Mouse (Mus musculus) yolk sac, embryonic 10.5 days (tissue): Measurements from ENCODE around the gene Ash1l.
A peak's percentile ranks its signal among the peaks of the same experiment; 100 is the strongest.

Source experiments
- DNase-seq: peaks from one replicate; pipeline ENCODE4 v3.0.0-alpha.2; 2017; ENCODE audit warnings: low spot score

Gene Ash1l

DNA sequence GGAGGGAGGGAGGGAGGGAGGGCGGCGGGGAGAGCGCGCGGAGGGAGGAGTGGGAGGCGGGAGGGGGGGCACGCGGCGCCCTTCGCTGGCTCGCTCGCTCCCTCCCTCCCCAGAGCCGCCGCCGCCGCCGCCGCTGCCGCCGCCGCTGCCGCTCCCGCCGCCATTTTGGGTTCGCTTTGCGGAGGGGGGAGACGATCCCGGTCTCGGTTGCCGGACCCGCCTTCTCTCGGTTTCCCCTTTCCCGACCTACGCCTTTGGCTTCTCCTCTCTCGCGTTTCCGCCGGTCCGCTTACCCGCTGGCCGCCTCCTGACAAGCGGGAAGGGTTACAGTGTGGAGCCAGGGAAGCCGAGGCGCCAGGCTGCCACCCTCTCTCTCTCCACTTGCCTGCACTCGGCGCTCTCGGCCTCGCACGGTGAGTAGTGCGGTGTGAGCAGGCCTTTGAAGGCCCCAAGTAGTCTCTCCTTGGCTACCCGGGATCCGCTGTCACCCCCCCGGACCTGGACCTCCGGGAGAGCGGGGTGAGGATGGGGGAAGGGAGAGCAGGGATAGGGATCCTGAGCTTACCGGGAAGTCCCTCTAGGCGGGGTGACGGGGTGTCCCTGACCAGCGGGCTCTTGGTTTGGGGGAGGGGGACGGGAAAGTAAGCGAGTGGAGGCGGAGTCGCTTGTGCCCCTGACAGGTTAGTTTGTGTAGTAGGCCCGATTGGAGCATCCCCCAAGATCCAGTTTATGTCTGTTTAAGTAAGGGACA is at the start of gene Ash1l, which contains the start of gene Dap3:
Ash1l (plus strand) TSS at position 47 of the 751 bp plus-strand sequence.
Dap3 (minus strand) TSS at position 606 of the 751 bp plus-strand sequence.
- peak; percentile 88 for DNase-seq

DNA sequence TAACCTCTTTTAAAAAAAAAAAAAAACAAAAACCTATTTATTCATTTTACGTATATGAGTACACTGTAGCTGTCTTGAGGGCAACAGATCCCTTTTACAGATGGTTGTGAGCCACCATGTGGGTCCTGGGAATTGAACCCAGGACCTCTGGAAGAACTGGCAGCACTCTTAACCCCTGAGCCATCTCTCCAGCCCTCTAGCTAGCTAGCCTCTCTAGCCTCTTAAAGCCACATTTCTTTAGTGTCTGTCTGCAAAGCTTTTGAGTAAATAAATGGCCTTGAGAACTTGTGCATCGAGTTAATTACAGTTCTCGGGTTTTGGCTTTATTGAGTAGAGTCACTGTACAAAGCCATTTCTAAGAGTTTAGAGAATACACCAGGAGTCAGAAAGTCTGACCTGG is 45.6 kb upstream of the Ash1l start:
- no peak for DNase-seq

DNA sequence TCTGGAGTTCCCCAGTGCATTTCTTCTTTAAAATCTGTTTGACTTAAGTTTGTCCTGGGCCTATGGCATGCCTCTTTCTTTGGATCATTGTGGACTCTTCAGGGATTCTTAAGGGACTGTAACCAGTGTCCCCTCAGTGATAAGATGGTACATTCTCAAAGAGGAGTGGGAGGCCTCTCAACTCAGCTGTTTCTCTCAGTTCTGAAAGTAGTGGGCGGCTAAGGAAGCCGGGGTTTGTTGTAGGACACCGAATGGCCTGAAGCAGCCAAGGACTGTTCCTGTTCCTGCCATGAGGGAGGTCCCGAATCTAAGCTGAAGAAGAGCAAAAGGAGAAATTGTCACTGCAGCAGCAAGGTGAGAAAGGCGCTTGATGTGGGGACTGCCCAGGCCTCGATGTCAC is 45.2 kb upstream of the Ash1l start:
- no peak for DNase-seq

DNA sequence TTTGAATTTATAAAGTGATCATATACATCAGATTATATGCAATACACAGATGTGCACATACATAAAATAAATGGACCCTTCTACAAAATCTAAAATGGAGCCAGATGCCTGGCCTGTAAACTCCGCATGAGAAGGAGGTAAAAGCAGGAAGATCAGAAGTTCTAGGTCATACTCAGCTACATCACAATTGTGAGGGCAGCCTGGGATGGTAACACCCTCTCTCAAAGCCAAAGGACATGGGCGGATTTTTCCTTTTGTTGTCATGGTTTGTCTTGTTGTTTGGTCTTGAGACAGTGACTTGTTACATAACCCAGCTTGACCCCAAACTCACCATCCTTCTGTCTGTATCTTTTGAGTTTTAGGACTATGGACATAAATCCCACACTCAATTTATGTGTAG is 44.7 kb upstream of the Ash1l start:
- no peak for DNase-seq

DNA sequence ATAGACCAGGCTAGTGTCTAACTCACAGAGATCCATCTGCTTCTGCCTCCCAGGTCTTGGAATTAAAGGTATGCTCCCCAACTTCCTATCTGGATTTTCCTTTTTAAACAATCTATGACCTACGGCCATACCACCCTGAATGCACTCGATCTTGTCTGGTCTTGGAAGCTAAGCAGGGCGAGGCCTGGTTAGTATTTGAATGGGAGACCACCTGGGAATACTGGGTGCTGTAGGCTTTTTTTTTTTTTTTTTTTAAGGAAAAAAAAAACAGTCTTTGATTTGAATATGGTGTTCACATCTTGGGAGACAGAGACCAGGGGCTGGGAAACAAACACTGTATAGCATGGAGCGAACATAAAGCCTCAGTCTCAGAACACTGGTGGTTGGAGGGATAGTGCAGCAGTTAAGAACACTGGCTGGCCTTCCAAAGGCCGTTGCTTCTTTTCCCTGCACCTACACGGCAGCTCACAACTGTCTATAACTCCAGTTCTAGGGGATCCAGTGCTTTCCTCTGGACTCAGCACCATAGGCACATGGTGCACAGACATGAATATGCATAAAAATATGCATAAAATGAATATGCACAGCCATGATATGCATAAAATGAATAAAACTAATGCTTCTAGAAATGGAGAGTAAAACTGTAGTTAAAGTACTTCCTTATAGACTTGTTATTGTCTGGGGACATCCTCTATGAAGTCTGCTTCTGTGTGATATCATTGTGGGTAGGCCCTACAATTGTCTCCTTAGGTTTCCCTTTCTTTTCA is 43.8 kb upstream of the Ash1l start:
- no peak for DNase-seq

DNA sequence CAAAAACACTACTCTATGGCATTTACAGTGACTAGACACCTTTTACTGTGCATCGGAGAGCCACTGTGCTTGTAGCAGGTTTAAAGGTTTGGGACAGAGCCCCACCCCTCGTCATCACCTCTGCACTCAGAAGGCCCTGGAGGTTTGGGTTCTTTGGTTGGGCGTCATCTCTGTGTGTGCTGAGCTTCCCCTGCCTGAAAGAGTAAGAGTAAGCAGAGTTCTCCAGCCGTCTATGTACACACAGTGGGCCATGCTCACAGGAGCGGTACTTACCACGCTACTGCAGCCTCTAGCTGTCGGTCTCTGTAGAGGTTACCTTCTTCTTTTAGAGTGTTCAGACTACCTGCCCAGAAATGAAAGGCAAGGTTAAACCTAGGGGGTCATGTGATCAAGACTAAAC is 37.8 kb upstream of the Ash1l start:
- no peak for DNase-seq

DNA sequence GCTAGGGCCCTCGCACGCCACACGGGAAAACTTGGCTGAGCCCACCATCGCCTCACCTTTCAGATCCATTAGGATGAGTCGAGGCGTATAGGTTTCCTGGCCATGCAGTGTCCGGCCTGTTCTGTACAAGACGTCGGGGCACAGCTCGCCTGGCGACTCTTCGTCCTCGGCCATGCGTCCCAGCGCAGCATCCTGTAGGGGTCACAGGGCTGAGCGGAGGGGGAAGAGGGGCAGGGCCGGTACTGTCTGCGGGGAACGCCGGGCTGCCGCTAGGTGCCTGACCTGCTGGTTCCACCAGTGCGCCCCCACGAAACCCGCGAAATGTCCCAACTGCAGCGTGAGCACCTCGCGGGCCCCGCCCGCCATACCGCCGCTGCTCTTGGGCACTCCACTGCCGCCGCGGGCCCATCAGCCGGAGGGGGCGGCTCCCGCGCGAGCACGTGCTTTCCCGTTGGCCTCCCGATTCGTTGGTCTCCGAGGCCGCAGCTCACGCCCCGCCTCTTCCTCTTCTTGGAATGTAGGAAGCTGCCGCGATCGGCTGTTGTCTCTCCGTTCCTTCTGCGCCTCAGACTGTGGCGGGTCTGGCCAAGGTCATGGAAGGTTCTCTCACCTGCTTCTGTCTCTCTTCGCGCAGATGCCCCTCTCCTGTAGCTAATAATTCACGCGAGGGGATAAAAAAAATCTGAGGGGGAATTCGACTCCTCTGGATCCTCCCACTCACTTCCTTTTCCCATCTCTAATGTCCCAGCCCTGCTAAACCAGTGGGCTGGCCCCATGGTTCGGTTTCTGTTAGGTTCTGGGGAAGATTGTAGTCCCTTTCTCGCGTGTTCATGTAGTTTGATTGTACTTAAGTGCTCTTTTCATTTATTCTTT is 36.7 kb upstream of the Ash1l start, which contains the start of gene Msto1:
Msto1 (minus strand) TSS at position 489 of the 873 bp plus-strand sequence.
- DNase-seq, result peak; percentile 93

DNA sequence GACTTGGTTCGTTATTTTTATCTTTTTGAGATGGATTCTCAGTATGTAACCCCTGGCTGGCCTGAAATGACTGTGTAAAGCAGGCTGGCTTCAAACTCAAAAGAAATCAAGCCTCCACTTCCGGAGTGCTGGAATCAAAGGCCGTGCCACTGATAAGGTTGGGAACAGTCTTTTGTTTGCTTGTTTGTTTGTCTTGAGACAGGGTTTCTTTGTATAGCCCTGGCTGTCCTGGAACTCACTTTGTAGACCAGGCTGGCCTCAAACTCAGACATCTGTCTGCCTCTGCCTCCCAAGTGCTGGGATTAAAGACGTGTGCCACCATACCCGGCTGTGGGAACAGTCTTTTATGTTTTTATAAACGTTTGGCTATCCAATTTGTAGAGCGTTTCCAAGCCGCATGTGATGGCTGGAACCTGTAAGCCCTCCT is 36.0 kb upstream of the Ash1l start:
- DNase-seq, result no peak

DNA sequence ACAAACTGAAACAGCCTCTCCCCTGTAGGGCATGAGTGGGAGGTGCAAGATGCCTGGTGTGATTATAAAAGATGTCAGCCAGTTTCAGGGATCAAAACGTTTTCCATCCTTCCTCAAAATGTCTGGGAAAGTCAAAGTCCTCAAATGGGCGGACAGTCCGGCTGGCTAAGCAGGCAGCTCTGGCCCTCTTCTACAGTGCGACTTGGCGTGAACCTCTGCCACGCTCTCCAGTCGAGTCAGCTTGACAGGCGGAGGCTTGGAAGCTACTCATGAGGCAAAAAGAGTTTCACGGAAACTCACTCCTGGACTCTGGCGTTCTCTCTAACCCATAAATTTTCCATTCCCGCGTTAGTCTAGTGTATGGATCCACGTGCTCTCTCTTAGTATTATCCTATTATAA is 31.4 kb upstream of the Ash1l start:
- DNase-seq, result no peak

DNA sequence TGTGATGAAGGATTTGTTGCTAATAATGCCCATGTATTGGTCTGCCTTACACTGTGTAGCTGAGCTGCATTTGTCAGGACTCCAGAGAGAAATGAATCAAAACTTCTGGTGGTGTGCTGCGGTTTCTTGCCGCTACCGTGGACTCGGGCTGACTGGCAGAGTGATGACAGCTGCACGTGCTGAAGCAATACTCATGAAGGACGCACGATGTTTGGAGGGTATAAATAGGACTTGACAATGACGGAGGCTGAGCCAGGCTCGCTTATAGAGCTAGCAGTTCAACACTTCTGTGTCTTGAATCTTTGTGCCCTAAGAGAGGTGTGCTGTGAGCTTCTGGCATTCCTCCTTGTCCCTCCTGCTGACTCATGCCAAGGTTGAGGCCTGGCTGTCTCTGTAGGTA is 29.0 kb upstream of the Ash1l start:
- DNase-seq, result no peak

DNA sequence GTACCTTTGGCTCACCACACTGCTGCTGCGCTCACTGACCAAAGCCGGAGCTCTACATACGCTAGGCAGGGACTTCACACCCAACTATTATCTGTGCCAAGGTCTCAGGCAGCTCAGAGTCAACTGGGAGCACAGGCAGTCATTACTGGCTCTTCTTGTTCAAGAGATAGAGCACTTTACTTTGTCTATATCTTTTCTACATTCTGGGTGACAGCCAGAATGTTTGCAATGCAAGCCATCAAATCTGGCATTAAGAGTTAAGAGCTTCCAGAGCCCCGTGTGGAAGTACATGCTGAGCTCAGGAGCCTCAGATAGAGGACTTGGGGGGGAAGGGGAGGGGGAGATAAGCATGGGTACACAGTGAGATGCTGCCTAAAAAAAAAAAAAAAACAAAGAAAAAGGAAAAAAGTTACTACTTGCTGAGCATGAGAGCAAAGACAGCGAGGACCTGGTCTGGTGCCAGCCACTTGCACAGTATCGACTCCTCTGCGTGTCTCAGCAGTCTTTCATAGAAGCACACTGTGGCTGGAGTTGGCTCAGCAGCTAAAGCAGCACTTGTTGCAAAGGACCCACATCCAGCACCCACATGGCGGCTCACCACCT is 26.3 kb upstream of the Ash1l start:
- no peak for DNase-seq

DNA sequence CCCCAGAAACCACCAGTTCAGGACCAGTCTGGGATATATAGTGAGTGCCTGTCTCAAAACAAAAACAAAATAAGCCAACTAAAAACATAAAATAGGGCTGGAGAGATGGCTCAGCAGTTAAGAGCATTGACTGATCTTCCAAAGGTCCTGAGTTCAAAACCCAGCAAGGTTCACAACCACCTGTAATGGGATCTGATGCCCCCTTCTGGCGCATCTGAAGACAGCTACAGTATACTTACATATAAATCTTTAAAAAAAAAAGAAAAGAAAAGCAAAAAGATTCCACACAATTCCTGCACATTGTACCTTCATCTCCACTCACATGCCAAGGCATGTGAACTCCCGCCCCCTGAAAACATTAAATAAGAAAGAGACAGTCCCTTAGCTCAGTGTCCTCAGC is 24.8 kb upstream of the Ash1l start:
- DNase-seq, result no peak

DNA sequence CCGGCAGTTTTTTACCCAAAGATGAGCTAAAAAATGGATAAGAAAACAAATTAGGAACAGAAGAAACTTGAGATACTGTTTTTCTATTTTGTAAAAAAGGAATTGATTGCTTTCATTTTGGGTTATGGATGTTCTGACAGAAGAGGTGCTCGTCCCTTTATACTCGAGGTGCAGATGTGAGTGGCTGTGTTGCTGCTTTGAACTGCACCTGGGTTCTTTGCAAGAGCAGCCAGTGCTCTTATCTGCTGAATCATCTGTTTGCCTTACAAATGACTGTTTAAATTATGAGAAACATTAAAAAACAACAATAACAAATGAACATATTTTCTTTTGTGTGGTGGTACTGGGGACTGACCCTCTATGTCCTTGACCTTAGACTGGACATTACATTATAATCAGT is 20.9 kb upstream of the Ash1l start:
- no peak for DNase-seq

DNA sequence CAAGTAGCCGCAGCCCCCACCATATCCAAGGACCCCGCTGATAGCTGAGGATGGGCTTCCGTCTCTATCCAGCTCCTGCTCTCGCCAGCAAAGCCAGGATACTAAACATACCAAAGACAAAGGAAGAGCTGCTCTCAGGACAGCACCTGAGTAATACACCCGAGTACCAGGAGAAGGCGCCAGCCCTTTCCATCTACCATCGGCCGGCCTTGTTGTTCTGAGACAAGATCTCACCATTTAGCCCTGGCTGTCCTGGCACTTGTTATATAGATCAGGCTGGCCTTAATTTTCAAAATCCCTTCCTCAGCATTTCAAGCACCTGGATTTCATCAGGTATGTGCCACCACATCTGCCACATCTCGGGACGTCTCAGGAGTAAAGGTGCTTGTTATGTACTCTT is 11.4 kb upstream of the Ash1l start:
- no peak for DNase-seq

DNA sequence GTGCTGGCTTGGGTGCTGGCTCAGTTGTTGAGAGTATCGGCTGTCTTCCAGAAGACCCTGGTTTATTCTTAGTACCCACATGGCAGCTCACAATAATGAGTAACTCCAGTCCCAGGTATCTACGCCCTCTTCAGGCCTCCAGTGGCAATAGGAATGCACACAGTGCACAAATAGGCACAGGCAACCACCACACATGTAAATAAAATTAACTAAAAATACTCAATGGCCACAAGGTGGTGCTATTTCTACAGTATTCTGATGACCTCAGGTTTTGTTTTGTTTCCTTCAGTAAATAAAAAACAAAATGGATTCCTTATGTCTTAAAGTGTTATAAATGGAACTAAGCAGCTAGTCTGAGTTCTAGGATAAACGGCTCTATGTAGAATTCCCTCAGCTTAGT is 10.7 kb upstream of the Ash1l start:
- no peak for DNase-seq

DNA sequence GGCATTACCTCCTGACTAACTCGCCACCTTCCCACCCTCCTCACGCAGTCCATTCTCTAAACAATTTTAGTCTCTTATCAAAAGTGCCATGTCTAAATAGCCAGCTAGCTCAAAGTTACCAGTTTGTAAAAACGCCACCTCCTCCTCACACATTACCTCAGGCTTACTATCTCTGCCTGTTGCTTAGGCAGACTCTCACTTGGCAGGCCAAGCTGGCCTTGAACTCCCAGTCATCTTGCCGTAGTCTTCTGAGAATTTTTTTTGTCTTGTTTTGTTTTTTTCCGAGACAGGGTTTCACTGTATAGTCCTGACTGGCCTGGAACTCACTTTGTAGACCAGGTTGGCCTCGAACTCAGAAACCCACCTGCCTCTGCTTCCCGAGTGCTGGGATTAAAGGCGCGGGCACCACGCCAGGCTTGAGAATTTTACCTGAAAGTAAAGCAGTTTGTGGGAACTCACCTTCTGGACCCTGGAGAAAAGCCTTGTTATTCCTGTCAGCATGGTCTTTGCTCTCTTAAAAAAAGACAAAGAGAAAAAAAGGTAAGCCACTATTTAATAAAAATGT is 8.0 kb upstream of the Ash1l start:
- DNase-seq, result no peak

DNA sequence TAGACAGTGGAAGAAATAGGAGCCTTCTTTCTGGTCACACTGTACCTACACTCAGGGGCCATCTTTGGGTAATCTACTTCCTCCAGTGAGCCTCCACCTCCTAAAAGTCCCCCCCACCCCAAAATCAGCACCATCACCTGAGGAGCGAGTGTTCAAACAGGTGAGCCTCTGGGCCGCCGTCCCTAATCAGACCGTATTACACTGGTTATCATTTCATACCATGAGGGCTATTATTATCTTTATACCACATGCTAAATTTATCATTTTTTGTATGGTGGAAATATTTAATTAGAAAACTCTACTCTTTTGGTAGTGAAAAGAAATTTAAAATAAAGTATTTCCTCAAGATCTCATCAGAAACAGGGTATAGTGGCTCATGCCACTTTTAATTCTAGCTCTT is 6.3 kb upstream of the Ash1l start:
- DNase-seq, result no peak

DNA sequence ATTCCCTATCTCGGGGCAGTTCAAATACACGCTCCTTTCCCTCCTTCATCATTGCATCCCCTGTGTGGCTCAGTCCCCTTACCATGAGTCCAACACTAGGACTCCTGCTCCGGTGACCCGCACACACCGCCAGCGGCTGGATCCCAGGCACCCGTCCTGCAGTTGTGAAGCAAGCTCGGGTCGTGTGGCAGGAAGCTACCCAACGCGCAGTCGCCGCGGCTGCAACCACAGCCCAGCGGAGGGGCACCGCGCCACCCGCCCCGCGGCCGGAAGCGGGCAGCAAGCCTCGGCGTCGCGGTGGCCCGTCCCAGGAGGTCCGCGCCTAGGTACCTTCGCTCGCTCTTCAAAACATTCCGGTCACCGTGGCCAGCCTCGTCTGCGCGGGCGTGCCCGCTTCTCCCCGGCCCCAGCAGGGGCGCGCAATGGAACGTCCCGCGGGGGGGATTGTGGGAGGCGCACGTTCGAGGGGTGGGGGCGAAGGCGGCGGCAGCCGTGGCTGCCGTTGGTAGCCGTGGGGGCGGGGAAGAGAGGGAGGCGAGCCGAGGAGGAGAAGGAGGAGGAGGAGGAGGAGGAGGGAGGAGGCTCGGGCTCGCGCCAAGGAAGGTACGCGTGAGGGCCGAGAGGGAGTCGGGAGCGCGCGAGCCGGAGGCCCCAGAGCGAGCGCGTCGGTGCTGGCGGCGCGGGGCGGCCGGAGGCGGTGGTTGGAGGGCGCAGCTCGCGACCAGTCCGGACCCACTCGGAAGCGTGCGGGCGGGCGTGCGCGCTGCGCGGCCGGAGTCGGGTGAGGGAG is 441 bp upstream of the Ash1l start:
- DNase-seq, result peak; percentile 98

DNA sequence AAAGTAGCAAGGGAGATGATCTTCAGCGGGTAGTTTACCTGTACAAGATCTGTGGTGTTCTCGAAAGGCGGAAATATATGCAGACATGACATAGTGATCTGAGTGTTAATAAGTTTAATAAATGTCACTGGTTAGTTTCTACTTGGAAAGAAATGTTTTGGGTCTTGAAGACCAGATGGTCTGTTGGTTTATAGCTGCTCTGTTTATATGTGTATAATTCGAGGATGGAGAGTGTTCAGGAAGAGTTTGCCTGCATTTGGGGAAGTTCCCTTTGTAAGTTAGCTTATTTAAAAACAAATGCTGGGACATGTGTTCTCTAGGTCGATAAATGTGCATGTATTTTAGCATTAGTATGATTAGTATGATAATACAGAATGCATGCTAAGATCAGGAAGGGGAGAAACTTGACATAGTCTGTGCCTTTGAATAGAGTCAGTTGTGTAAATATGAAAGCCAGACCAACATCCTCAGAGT is 942 bp downstream of the Ash1l start:
- no peak for DNase-seq

DNA sequence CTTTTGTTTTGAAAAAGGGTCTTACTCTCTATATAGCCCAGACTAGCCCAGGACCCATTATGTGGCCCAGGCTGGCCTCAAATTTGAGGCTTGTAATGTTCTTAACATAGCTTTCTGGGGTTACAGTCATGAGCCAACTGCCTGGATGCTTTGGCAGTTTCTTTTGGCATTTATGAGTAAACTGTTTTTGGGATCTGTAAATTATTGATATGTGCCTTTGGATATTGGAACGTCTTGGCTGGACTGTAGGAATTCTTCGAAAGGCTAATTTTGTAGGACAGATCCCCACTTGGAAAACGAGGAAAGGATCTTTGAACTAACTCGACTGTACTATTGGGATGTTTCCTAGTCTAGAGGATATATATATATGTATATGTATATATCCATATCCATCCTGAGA is 2.8 kb downstream of the Ash1l start:
- no peak for DNase-seq

DNA sequence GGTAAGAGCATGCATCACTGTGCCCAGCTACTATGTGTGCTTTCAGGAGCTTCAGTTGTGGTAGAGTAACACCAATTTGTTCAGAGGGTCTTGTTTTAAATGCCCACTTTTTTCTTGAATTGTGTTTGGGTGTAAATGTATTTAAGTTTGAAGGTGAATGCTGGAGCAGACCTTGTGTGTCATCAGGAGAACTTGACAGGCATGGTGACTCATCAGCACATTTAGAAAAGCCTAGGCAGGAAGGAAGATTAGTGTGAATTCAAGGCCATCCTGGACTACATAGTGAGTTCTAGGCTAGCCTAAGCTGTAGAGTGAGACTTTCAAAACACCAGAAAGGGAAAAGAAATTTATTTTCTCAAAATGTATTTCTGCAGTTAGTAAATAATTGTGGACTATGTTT is 3.3 kb downstream of the Ash1l start:
- no peak for DNase-seq
